Mouse (Mus musculus): ENCODE data around the gene Zfhx3.
A peak's percentile ranks its signal among the peaks of the same experiment; 100 is the strongest.

Zfhx3 gene

DNA sequence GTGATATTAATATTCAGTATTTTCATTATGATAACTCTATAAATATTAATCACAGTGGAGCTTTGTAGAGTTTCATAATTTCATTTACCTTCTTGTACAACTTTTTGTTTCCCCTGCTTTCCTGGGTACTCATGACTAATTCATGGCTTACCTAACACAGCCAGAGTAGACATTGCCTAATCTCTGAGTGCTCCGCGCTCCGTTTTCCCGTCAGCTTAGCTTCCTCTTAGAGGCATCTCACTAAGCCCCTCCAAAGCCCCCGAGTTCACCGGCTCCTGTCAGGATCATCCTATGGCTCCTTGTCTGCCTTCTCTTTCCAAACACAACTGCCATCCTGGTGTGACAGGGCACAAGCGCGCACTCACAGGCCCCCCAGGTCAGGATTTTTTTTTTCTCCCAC lies 916.6 kb downstream of the Zfhx3 start:
- no peak for DNase-seq (ENCODE audit: low read depth)

DNA sequence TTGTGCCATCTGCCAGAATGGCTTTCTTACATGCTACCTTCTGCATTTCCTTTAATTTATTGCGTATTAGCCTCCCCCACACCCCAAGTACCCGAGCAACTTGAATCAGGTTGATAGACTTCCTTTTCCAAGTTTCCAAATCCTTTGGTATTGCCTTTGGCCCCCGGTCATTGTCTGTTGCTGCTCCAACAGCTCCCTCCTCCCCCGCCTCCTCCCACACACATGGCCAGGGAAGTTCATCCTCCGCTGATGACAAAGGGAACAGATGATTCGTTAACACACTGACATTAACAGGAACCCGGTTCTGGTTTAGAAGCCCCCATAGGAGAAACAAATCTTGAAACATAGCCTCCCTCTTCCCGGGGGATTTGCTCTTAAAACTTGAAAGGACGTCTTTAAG lies 917.5 kb downstream of the Zfhx3 start:
- DNase-seq (ENCODE audit: low read depth) = no peak

DNA sequence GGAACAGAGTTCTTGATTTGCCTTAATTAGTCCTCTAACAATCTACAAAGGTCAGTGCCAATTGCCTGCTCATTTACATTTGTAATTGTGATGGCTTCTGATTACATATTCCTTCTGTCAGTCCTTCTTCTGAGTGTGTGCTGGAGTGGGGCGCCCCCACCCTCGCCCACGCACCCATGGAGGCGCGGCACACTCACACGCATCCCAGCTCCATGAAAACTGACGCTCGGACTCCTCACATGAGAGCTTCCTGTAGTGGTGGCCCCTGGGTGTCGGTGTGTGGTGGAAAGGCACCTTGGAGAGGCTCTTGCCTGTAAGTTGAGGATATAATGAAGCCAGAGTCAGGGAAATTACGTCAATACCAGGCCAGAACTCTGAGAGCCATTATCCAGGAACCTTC lies 921.0 kb downstream of the Zfhx3 start:
- DNase-seq (ENCODE audit: low read depth) = no peak

DNA sequence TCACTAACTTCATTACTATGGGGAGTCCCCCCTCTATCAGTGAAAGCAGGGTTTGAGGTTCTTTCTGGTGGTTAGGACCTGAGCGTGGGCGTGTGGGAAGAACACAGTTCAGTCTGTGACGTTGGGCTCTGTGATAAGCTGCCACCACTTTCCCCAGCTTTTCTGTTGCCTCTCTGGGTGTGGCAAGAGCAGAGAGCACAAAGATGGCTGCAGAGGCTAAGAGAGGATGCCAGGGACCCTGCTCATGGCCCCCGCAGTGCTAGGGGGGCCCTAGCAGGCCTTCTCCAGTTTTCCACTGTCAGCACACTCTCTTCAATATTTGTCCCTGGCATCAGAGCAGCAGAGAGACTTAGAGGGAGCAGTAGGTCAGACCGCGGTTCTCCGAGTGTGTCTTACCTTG lies 924.0 kb downstream of the Zfhx3 start:
- peak; percentile 31 for DNase-seq (ENCODE audit: low read depth)

DNA sequence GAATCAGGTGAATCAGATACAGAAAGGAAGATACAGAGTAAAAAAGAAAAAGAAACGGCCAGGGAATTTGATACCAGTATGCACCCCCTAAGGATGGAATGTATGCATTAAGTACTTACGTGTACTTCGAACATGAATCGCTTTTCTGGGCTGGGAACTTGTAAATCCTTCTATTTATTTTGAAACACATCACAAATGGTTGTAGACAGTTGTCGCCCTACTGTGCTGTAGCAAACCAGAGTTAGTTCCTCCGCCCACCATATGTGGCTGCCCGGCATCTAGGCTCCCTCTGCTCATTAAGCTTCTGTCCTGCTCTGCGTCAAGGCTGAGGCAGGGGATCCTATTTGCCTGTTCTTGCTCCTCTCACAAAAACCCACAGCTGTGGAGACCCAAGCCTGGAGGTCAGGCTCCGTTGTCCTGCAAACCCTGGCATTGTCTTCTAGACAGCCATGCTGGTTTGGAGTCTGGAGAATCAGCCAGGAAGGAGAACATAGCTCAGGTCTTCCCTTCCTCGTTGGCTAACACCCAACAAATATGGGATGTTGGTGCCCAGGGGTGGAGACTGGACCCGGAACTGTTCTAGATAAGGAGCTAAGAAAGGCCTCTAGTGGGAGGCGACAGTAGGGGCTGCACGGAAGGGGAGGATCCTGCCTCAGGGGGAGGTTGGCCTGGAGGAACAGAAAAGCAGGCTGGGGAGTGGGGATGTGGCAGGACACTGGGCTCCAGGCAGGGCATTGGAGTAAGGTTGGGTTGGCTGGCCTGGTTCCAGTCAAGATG lies 925.2 kb downstream of the Zfhx3 start:
- no peak for DNase-seq (ENCODE audit: low read depth)

DNA sequence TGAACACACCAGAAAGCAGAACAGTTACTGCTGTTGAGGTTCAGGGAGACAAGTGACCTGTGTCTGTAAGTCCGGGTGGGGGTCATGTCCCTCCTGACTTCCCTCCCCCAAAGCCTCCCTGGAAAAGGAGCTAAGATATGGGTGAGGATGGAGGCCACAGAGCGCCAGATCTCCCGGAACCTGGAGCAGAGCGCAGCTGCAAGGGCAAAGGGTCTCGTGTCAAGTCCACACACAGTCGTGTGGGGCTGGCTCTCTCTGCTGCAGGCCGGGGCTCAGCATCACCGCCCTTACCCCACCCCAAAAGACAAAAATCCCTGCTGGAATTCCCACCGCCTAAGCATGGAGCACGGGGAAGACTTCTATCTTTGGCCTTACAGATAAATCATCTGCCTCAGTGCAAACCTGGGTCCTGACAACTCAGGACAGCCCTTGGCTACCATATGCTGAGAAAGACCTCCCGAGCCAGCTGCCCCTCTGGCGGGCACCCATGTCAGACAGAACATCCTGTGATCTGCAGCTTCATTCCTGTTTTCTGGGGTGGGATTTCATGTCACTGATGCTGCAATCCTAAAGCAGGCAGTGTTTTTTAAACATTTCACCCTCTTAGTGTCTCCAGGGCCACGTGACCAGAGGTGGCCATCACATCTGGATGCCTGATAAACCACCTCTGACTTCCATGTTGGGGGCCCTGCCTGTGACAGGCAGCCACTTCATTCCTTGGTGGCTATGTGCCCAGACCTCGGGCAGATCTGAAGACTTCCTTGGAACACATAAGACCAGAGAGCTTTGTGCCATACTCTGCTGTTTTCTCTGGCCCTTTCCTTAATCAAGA lies 926.0 kb downstream of the Zfhx3 start:
- DNase-seq (ENCODE audit: low read depth) = no peak

DNA sequence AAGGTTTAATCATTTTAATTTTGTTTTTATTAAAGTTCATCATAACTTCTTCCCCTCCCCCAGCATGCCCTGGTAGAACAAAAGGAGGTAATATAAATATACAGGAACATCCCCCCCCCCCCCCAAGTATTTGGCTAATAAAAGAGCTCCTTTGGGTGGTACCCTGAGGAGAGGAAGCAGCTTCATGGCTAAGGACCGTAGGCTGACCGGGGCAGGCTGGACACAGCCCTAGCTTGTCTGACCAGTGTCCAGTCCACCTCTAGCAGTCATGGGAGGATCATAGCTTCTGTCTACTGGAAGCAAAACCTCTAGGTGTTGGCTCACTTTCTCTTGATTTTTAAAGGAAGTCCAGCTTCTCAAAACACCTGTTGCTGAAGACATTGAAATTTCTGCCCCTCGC lies 927.0 kb downstream of the Zfhx3 start:
- DNase-seq (ENCODE audit: low read depth) = no peak

DNA sequence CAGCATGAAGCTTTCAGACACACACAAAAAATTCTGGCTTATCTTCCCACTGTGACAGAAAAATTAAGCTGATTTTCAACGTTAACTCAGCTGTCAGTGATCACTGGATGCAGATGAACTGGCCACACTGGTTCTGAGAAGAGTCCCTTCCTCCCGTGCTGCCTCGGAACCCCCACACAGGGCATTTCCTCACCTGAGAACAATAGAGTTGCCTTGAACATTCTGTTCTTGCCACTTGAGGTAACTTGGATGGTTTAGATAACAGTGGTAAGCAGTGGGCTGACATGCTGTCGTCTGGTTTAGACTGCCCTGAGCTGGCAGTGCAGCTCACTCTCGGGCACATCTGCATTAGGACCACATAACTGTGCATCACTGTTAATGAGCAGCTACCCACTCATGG lies 927.5 kb downstream of the Zfhx3 start:
- no peak for DNase-seq (ENCODE audit: low read depth)

DNA sequence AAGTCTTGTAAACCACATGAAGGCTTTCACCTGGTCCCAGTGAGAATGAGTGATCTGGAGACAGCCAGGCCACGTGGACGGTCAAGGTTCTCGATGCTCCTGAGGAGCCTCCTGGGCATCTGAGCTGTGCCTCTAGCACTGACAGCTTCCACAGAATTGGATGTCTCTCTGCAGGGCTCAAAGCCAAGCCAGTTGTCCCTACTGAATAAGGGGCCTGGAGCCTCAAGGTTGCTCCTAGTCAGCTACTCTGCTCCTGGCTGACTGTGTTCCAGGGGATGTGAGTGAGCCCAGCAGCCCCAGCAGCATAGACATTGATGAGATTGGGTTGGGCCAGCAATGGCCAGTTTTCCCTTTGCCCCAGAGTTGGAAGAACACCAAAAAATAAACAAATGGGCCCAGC lies 927.9 kb downstream of the Zfhx3 start:
- DNase-seq (ENCODE audit: low read depth) = no peak

DNA sequence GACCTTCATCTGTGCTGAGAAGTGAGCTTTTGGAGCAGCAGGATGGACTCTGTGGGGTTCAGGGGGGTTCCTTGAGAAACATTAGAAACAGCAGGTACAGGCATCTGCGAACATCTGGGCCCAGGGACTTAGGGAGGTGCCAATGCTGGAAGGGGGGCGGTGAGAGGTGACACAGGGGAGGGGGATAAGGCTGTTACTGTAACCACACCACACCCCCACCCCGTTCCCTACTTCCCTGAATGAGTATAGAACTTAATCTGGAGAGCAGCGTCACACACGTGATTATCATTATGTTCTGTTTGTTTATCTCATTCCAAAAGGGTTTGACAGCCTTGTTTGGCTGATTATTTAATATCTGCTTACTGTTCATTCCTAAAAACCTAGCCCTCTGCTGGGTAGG lies 933.3 kb downstream of the Zfhx3 start:
- no peak for DNase-seq (ENCODE audit: low read depth)

DNA sequence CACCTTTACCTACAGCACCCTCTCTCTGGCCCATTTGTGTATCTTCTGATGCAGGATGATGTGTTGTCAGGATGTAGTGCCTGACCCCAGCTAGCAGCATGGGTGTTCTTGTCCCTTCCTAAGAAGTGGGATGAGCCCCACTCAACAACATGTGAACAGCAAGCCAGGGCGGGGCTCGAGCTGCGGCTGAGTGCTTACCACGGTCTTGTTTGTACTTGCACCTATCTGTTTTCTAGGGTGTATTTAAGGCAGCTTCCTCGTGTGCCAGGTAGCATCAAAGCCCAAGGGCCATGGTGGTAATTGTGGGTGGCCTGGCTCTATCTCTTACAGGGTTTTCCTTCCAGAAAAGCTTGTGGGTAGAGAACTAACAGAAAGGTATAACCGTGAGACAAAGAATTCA lies 937.7 kb downstream of the Zfhx3 start:
- peak; percentile 28 for DNase-seq (ENCODE audit: low read depth)

DNA sequence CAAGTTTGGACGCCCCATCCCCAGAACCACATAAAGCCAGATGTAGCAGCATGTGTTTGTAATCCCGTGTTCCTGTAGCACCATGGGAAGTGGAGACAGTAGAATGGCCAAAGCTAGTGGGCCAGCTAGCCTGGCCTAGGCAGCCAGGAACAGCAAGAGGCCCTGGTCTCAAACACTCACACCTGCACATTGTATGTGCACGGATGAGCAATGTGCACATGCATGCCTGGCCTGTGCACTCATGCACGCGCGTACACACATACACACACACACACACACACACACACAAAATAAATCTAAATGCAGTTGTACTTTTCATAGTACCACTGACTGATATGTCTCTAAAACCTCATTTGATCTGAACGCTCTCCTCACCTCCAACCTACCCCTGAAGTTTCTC lies 938.9 kb downstream of the Zfhx3 start:
- DNase-seq (ENCODE audit: low read depth) = no peak

DNA sequence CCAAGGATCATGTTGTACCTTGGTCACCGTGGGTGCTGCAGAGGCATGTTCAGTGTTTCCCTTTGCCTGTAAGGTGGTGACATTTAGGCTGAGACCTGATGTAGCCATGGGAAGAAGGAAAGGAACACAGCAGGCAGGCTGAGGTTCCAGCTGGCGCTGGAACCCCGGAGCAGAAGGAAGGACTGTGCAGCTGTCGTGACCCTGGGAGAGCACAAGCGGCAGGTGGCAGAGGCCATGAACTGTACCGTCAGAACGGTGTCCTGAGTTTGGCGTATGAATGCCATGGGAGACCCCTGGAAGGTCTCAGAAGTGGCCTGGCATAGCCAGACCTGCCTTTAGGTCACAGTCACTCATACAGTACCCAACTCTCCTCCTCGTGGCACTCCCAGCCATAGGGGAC lies 939.6 kb downstream of the Zfhx3 start:
- no peak for DNase-seq (ENCODE audit: low read depth)

DNA sequence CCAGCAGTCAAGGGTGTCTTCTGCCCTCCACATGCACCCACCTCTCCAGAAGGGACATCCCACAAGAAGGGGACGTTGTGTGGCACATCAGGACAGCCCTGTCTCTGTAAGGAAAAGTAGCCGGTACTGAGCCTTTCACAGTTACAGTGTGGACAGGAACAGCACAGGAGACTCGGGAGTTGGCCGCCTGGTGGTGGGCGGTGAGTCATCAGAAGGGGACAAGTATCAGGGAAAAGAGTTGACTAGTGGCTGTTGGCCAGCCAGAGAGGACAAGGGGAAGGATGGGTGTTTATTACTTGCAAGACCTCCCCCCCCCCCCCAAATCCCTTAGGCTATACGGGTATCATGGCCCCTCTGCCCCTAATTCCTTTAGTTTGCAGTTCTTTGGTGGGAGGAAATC lies 940.9 kb downstream of the Zfhx3 start:
- DNase-seq (ENCODE audit: low read depth) = no peak

DNA sequence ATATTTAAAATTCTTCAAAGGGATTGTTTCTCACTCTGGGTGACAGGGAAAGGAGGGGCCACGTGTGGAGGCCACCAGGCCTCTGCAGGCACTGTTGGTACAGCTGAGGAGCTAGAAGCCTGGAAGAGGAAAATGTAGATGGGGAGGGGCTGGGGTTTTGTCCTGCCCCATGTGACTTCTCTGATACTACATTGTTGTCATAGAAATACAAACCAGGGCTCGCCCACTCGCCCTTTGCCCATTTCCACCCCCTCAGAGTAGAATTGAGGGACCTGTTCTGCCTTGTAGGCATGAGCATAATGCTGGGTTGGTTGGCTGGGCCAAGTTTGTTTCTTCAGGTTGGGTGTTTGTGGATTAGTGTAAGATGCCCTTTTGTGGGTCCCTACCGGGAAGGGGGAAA lies 942.5 kb downstream of the Zfhx3 start:
- no peak for DNase-seq (ENCODE audit: low read depth)

DNA sequence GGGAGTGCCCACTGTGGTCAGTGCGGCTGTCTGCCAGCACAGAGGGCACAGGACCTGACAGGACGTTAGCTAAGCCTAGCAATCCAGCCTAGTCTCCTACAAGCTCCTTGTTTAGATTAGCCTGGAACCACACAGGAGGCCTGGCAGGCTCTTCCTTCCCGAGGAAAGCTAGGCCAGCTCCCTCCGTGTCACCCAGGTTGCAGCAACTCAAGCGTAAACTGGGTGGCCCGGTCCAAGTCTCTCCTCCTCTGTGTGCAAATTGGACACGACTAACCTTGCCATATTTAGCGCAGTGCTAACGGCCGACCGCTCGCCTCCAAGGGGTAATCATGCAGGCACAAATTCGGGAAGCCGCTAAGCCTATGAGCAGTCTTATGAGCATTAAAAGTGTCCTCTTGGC lies 943.0 kb downstream of the Zfhx3 start:
- no peak for DNase-seq (ENCODE audit: low read depth)

DNA sequence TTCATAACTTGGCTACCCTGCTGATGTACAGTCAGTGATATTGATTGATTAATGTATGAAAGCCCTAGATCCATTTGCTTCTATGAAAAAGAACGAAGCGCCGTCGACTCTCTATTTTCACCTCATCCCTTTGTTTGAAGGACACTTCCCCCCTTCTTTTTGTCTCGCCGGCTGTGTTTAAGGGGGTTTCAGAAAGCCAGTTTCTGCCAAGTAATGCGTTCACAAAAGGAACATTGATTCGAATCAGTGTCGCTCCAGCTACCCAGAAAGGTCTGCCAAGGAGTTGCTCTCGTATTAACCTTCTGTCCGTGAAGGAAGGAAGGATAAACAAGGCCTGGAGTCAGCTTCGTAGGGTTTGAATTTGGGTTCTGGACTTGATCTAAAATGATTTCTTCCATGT lies 943.4 kb downstream of the Zfhx3 start:
- DNase-seq (ENCODE audit: low read depth) = no peak

DNA sequence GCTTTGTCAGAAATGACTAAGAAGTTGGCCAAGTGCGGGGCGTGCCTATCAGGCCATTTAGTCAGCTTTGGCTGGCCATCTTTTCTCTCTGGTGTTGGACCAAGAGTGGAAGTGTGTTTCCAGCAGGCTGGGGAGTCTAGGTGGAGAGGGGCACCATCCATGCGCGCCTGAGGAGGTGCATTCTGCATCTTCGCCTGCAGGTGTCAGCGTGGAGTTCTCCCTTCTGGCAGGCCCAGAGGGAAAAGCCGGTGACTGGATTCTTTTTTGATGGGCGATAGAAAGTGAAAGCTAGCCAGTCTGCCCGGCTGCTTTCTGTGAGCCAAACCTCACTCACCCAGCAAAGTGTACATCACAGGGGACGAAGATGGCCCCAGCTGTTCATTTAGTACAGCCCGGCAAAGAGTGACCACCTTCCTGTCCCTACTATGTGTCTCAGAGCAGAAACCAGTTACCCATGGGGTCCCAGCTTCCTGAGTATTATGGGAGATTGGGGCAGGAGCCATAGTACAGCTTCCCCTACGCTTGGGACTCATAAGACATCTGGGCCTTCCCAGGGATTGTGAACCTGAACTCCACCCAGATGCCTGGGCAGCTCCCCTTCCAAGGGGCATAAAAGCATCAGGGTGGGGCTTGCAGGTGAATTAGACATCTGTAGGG lies 944.3 kb downstream of the Zfhx3 start:
- DNase-seq (ENCODE audit: low read depth) = peak; percentile 92

DNA sequence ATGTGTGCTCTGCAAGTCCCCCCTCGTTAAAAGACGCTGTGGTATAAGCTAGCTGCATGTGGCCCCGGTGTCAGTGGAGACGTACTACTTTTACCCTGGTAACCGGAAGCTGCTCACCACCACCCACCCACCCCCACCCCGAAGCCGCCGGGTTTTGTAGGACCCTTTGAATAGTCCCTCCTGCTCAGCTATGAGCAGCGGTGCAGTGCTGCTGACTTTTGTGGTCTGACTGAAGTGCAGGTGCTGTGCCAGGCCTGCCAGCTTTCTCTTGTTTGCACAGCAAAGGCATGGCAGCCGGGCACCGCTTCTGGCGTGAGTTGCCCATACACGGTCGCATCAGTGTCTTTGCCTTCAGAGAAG lies 944.8 kb downstream of the Zfhx3 start:
- no peak for DNase-seq (ENCODE audit: low read depth)

DNA sequence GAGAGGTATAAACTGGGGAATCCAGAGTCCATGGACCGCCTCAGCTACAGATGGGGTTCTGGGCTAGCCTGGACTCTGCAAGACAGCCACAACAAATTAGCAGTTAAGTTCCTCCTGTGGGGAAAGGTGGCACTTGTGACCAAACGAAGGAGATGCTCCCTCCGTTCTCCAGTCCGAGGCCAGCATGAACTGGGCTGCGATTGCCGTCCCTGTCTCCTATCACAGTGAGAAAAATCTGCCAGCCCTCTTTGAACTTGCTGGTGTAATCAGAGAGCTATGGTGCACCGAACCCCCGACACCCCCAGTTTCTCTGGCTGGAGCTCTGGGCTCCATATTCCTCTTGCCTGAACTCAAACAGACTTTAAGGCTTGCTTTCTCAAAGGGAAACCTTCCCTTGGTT lies 945.4 kb downstream of the Zfhx3 start:
- no peak for DNase-seq (ENCODE audit: low read depth)

DNA sequence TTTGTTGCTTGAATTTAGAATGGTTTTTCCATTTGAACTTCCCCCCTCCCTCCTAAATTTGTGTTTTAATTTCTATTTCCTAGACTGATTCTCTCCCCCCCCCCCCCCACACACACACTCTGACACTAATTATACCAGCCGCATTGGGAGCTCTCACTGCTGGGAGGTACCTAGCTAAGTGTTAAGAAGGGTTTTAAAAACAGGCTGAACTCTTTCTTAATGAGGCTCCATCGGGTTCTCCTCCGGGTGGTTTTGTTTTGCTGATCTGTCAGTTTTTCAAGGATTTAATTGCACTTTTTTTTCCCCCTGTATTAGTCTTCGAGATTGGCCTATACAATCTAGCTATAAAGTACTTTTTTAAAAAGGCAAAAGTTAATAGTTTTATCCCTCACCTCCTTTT lies 946.5 kb downstream of the Zfhx3 start:
- no peak for DNase-seq (ENCODE audit: low read depth)

DNA sequence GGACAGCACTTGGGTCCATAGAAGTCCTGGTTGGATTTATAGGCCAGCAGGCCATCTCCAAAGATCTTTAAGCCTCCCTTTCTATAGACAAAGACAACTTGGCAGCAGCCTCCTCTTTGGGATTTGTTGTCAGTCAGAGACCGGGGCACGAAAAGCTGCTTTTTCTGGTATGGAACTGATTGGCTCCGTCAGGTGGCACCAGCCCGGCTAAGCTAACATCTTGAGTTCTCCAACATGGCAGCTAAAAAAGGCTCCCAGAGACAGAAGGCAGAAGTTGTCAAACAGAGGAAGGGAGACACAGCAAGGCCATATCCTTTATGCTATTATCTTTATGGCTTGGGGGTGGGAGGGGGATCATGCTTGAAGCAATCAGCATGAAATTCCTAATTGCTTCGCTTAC lies 947.0 kb downstream of the Zfhx3 start:
- no peak for DNase-seq (ENCODE audit: low read depth)

DNA sequence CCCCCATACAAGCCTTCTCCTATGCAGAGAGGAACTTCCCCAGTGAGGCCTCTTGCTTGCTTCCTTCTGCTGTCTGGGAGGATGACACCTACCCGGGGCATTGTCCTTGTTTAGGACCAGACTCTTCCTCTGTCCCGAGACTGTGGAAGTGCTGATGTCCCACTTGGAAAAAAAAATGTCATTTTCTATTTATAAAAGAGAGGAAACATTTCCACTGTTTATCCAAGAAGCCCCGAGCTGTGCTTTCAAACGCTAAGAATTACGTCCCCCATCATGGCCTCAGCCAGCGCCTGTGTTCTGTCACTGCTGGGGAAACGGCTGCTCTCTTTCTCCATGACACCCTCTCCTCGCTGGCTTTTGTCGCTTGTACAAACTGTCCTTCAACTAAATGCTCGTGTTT lies 951.8 kb downstream of the Zfhx3 start:
- no peak for DNase-seq (ENCODE audit: low read depth)

Data from naive thymus-derived CD4-positive, alpha-beta T cell, adult 2 months (primary cell).